Mouse (Mus musculus): Measurements from ENCODE around the gene Tln1.
A peak's percentile ranks its signal among the peaks of the same experiment; 100 is the strongest.
"Not testable (repeated sequence)": the region's sequence is repeated elsewhere in the genome, so short reads cannot be mapped to it uniquely, and the experiment has no call there.

Tln1 gene

GRCm38 (mm10) chr4:43561997-43562768, at the start of gene Tln1, which contains the start of gene Creb3:
TSS of gene Tln1 (minus strand) at chr4:43562691.
TSS of gene Creb3 (plus strand) at chr4:43562332.
- DNase-seq = peak; percentile 98

- DNase-seq = no peak
These were observed 42.5 kb upstream of the Tln1 start for GRCm38 (mm10) chr4:43604751-43605685.

GRCm38 (mm10) chr4:43604099-43604498, 41.6 kb upstream of the Tln1 start:
- DNase-seq = no peak

- no peak for DNase-seq
These were observed 37.9 kb upstream of the Tln1 start for GRCm38 (mm10) chr4:43600195-43600934.

GRCm38 (mm10) chr4:43598650-43599380, 36.3 kb upstream of the Tln1 start:
- no peak for DNase-seq

GRCm38 (mm10) chr4:43598200-43598599, 35.7 kb upstream of the Tln1 start:
- no peak for DNase-seq

GRCm38 (mm10) chr4:43596597-43596996, 34.1 kb upstream of the Tln1 start:
- DNase-seq = not testable (repeated sequence)

GRCm38 (mm10) chr4:43593453-43593852, 31.0 kb upstream of the Tln1 start:
- DNase-seq = no peak

- DNase-seq = no peak
These were observed 29.5 kb upstream of the Tln1 start for GRCm38 (mm10) chr4:43591961-43592360.

- no peak for DNase-seq
These were observed 29.1 kb upstream of the Tln1 start for GRCm38 (mm10) chr4:43591543-43591942.

- no peak for DNase-seq
These were observed 25.2 kb upstream of the Tln1 start for GRCm38 (mm10) chr4:43587681-43588080.

GRCm38 (mm10) chr4:43586411-43586810, 23.9 kb upstream of the Tln1 start:
- no peak for DNase-seq

GRCm38 (mm10) chr4:43585682-43586081, 23.2 kb upstream of the Tln1 start:
- no peak for DNase-seq

- no peak for DNase-seq
These were observed 22.2 kb upstream of the Tln1 start, which contains the start of gene Msmp for GRCm38 (mm10) chr4:43584444-43585416. TSS of gene Msmp (minus strand) at chr4:43584494.

- no peak for DNase-seq
These were observed 20.9 kb upstream of the Tln1 start for GRCm38 (mm10) chr4:43583421-43583820.

- no peak for DNase-seq
These were observed 19.8 kb upstream of the Tln1 start for GRCm38 (mm10) chr4:43582241-43582640.

GRCm38 (mm10) chr4:43581381-43581780, 18.9 kb upstream of the Tln1 start:
- DNase-seq = no peak

GRCm38 (mm10) chr4:43580721-43581120, 18.2 kb upstream of the Tln1 start:
- no peak for DNase-seq

GRCm38 (mm10) chr4:43579731-43580130, 17.2 kb upstream of the Tln1 start:
- no peak for DNase-seq

GRCm38 (mm10) chr4:43579256-43579655, 16.8 kb upstream of the Tln1 start:
- DNase-seq = no peak
